In genomic region chr2:132059919-132060318, GRCm38 (mm10) we compare ENCODE assay signal across 13 mouse cellular contexts. TPM values are rescaled to one million over a fixed set of nuclear protein-coding genes. Genes with fewer than 3 reads are reported as not detected.
DNase-seq lines count a peak whose midpoint lies in the region; ATAC-seq and TF ChIP-seq lines count a peak whose summit lies in the region.
"Had no signal": no experiment of that assay in that cellular context is flagged by ENCODE, and none has a peak within 500 bp of the region (broad histone marks: within the 10 kb centered on the region; RNA-seq: fewer than 3 reads in every experiment).

No protein-coding gene starts in this region.

- peaks cover 3% of the 10 kb centered on the region; the same call in 1 of the 2 replicates for H3K36me3 ChIP-seq in heart, adult 2 months (ENCODE audit: control insufficient read depth, insufficient read depth, low read length)
- peaks cover 13% of the 10 kb centered on the region for H3K36me3 ChIP-seq in stomach, postnatal 0 days (ENCODE audit: control insufficient read depth, insufficient read depth, low read length)

- no peak for TF ChIP-seq EP300 in heart, adult 2 months (IDR thresholded peaks at IDR 0.05; ENCODE audit: insufficient read depth, low read depth, low read length)
- TF ChIP-seq EP300 in stomach, postnatal 0 days (optimal IDR thresholded peaks at IDR 0.05): no peak

- ATAC-seq in stomach, postnatal 0 days (ENCODE audit: low FRiP score, low TSS enrichment): no peak

- no peak overlapping the region for H3K27ac ChIP-seq in heart, adult 2 months
- H3K27ac ChIP-seq in stomach, postnatal 0 days (replicated peaks): no peak overlapping the region
- H3K27ac ChIP-seq: limb, embryonic 12.5 days; stomach, embryonic 15.5 days had no signal

- peak; percentile 37 for TF ChIP-seq CTCF in heart, adult 2 months (IDR thresholded peaks at IDR 0.05)
- TF ChIP-seq CTCF in lung, adult 2 months (IDR thresholded peaks at IDR 0.05; ENCODE audit: insufficient read depth, low read length): peak; percentile 22; the same call in 1 of the 2 replicates
- peak; percentile 49 for TF ChIP-seq CTCF in stomach, postnatal 0 days (IDR thresholded peaks at IDR 0.05; ENCODE audit: low read depth)

- no peak for DNase-seq in heart, adult 2 months
- no peak for DNase-seq in heart, postnatal 36 days
- no peak for DNase-seq in lung, adult 2 months
- no peak for DNase-seq in lung, postnatal 25 days (ENCODE audit: low spot score)
- DNase-seq in NIH3T3 (ENCODE audit: low read depth): peak; percentile 50
- DNase-seq in stomach, postnatal 0 days (ENCODE audit: low spot score): no peak
- DNase-seq in urinary bladder, postnatal 4 days (ENCODE audit: low spot score in 2 of 2): no peak
- DNase-seq in spleen, postnatal 14 days (ENCODE audit: low spot score in 2 of 2): no peak
- DNase-seq: heart, postnatal 4 days; kidney, adult 8-10 months had no signal

- H3K4me2 ChIP-seq in stomach, postnatal 0 days (replicated peaks; ENCODE audit: low read depth): no peak overlapping the region
- H3K4me2 ChIP-seq: limb, embryonic 12.5 days; stomach, embryonic 15.5 days had no signal

- H3K27me3 ChIP-seq in heart, adult 2 months (ENCODE audit: control insufficient read depth, insufficient read depth, low read length): no peaks in the 10 kb centered on the region
- H3K27me3 ChIP-seq in stomach, postnatal 0 days (ENCODE audit: control insufficient read depth, insufficient read depth, low read length): no peaks in the 10 kb centered on the region
- H3K27me3 ChIP-seq: limb, embryonic 12.5 days; megakaryocyte, embryonic 14.5 days; stomach, embryonic 15.5 days had no signal

- intact Hi-C loops in heart, adult 2 months (cut with DNase I): loop anchor here (5.0 kb wide), 2 partner anchors 78 to 177 kb away; no protein-coding TSS in a partner anchor
- intact Hi-C loops in heart, postnatal 36 days (cut with DNase I): loop anchor here (5.0 kb wide), 3 partner anchors 52 to 177 kb away; no protein-coding TSS in a partner anchor

- H3K79me2 ChIP-seq in heart, adult 2 months (replicated peaks; ENCODE audit: control insufficient read depth, insufficient read depth, low read length): no peaks in the 10 kb centered on the region

- no peak overlapping the region for H3K4me3 ChIP-seq in heart, adult 2 months
- H3K4me3 ChIP-seq in lung, adult 2 months (replicated peaks; ENCODE audit: extremely low read depth, low read depth, low read length): no peak overlapping the region
- H3K4me3 ChIP-seq in stomach, postnatal 0 days (ENCODE audit: low read depth, low read length): no peak overlapping the region
- H3K4me3 ChIP-seq: limb, embryonic 12.5 days; megakaryocyte, embryonic 14.5 days; stomach, embryonic 15.5 days had no signal

- H3K4me1 ChIP-seq in heart, adult 2 months (ENCODE audit: control insufficient read depth, insufficient read depth, low read length): no peaks in the 10 kb centered on the region
- H3K4me1 ChIP-seq in lung, adult 2 months (ENCODE audit: control insufficient read depth, insufficient read depth, low read length): no peaks in the 10 kb centered on the region
- no peaks in the 10 kb centered on the region for H3K4me1 ChIP-seq in stomach, postnatal 0 days (replicated peaks; ENCODE audit: control insufficient read depth, insufficient read depth)

- WGBS in heart, adult 2 months: 90% methylated on average over 8 of the region's 8 CpGs
- 87% methylated on average over 8 of the region's 8 CpGs for WGBS in lung, adult 2 months
- WGBS in stomach, postnatal 0 days: 88% methylated on average over 8 of the region's 8 CpGs

- no peak for TF ChIP-seq POLR2A in heart, adult 2 months (IDR thresholded peaks at IDR 0.05; ENCODE audit: insufficient read depth, low read depth, low read length)
- no peak for TF ChIP-seq POLR2A in lung, adult 2 months (IDR thresholded peaks at IDR 0.05; ENCODE audit: borderline replicate concordance, extremely low read depth, low read depth, low read length)

- H3K9me3 ChIP-seq in stomach, postnatal 0 days (ENCODE audit: control insufficient read depth, low read length): no peaks in the 10 kb centered on the region
- H3K9me3 ChIP-seq: limb, embryonic 12.5 days; megakaryocyte, embryonic 14.5 days; stomach, embryonic 15.5 days had no signal

- H3K9ac ChIP-seq in heart, adult 2 months (ENCODE audit: low read depth, low read length): no peak overlapping the region
- no peak overlapping the region for H3K9ac ChIP-seq in stomach, postnatal 0 days (ENCODE audit: low read length)
- H3K9ac ChIP-seq: limb, embryonic 12.5 days; stomach, embryonic 15.5 days had no signal

RNA-seq across cellular contexts. Expression of gene Rassf2, which starts 29.9 kb away (rescaled TPM):
- total RNA-seq in heart, adult 2 months (2021): 10 to 100 TPM in 1 of 2 experiments, 1 to 10 TPM in 1; 6.8 to 11.5 TPM
- 6.0 and 7.5 TPM in 2 replicates for polyA plus RNA-seq in heart, adult 2 months (2012; rRNA removed)
- 1 to 10 TPM; 8.5 to 9.5 TPM for total RNA-seq in heart, postnatal 36 days (2021)
- polyA plus RNA-seq in lung, adult 2 months (2012; rRNA removed): 26.6 and 27.1 TPM in 2 replicates
- 4.6 and 4.8 TPM in 2 replicates for polyA plus RNA-seq in stomach, postnatal 0 days (2015; fragmentation: Nextera tagmentation; extraction: Ambion mirVana)
